Mouse (Mus musculus) left cerebral cortex, postnatal 14 days (tissue): Measurements from ENCODE around the gene Evi5l. TPM values are rescaled to one million over a fixed set of nuclear protein-coding genes. Genes with fewer than 3 reads are reported as not detected.
"Not testable (repeated sequence)": the region's sequence is repeated elsewhere in the genome, so short reads cannot be mapped to it uniquely, and the experiment has no call there.

Experiments used
- DNase-seq, 2 experiments: peaks; one replicate each; pipeline ENCODE4 v3.0.0; 2021 to 2022; ENCODE audit warnings: low spot score in 2 of 2, mixed read lengths in 1 of 2
- intact Hi-C: fragments of 180-260 bp; cut with DNase I; formaldehyde crosslinking; loops from one replicate; pipeline ENCODE4 v1.15.1; 2025
- total RNA-seq, 2 experiments: library from RNA; stranded (reverse); gene quantifications; 2 replicates each; pipeline ENCODE4 v1.2.3; 2021

Evi5l gene
- total RNA-seq, 2 experiments from 2014 or later = 111 to 115 TPM

DNA sequence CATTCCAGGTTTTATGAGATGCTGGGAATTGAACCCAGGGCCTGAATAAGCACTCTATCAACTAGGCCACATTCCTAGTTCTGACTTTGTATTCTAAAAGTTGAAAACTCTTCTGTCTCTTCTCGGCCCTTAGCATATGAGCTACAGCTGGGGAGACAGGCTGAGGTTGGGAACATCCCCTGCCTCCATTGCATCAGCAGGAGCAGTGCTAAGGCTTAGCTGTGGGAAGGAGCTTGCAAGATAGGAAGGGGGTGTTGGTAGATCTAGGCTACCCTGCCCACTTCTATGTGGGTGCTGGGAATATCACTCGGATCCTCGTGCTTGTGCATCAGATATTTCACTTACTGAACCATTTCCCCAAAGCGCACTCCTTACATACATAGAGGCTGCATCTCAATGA is 61.6 kb downstream of the Evi5l start:
- intact Hi-C loops = no loop called here
- DNase-seq = no peak

DNA sequence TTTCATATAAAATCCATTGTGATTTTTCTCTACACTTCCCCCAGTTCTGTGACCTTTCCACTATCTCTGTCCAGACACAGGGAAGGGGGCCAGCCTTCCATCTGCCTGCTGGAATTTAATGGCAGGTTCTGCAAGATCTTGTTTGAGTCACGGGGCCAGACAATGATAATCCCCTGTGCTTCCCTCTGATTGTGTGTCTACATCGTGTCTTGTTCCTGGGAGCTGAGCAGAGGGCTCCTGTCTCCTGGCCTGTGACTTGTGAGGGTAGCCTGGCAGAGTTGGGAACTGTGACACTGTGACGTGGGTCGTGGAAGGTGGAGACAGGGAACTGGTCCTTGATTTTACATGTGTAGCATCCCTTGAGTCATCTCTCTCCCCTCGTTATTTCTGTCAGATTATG is 63.4 kb downstream of the Evi5l start:
- no peak for DNase-seq
- intact Hi-C loops = no loop called here

DNA sequence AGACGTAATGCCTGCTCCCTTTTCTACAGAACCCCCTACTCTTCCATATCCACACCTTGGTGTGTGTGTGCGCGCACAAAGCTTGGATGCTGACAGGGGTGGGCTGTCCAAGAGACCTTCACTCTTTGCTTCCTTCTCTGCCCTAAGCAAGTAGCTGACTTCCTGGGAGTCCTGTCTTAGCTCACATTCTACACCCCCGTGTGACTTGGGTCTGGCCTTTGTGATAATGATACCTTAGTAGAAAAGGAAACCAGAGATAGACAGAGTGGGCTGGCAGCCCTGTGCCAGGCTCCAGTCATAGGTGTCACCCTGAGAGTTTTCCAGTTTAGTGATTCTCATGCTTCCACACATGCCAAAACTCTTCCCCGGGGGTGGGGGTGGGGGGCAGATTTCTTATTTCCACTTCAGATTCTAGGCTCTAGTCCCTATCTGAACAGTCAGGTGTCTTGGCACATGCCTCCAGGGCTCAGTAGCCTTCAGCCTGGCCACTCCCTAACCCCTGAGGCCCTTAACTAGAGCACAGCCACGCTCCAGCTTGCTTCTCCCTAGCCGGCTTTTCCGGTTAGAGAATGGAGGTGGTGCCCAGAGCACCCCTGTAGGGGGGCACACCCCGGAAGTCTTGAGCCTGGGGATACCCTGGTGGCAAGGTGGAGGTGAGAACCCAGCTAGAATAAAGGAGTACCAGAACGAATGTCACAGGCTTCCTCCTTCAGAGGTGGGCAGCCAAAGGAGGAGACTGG is 64.4 kb downstream of the Evi5l start:
- intact Hi-C loops = no loop called here
- no peak for DNase-seq

- DNase-seq = no peak
- intact Hi-C loops = loop anchor here (2.0 kb wide), 1 partner anchor 21 kb away; the partner anchor contains the start of gene Ctxn1
Measured at GRCm38 (mm10) chr8:4237814-4238433, 71.6 kb downstream of the Evi5l start.

GRCm38 (mm10) chr8:4238434-4239192 is 72.2 kb downstream of the Evi5l start, which contains the start of the genes Map2k7 and Gm49320:
Map2k7 (plus strand) TSS chr8:4238740.
Gm49320 (plus strand) TSS chr8:4238865.
- DNase-seq = peak; percentile 100
- intact Hi-C loops = loop anchor here (2.0 kb wide), 1 partner anchor 20 kb away; the partner anchor contains the start of gene Ctxn1

DNA sequence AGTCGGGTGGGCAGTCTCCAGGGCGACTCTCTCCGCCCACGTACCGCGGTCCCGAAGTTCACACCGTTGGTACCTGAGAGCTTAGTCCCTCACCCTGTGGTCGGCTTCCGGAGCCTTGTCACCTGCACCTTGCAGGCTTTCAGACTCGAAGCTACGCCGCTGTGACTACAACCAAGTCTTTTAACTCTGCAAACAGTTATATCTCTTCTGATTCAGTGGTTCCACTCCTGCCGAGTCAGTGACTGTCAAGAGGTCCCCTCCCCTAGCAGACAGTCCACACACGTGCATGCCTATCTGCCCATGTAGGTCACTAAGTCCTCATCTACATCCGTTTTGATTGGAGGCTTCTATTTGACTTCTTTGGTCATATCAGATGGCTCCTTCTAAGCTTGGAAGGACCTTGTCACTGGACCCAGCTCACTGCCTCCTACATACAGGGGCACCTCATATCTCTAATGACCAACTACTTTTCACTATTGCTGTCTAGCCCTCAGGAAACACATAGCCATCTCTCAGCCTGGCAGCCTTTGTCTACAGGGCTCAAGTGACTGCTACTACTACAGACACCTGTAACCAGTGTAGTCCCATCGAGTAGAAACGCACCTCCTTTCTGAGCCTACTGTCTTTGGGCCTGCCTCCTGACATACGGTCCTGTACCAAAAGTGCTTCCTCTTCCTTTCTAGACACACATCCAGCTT is 73.0 kb downstream of the Evi5l start:
- DNase-seq = no peak
- intact Hi-C loops = loop anchor here (2.0 kb wide), 1 partner anchor 19 kb away; the partner anchor contains the start of gene Ctxn1

DNA sequence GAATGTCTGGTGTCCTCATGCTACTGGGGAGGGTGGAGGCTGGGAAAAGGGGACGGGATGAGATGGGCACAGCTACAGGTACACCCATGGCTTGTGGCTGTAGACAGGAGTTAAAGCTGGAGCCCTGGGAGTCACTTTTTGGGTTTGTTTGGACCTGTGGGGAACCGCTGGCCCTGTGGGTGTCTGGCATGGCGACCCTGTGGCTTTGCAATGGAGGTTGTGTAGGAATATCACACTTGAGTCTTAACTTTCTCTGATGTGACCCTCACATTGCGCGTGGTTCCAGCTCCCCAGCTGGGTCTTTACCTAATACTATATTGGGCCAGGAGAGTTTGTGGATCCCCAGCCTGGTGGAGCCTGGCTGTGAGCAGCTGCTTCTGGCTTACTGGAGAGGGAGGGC is 78.7 kb downstream of the Evi5l start:
- intact Hi-C loops = loop anchor here (5.0 kb wide), 1 partner anchor 33 kb away; no protein-coding TSS in a partner anchor

DNA sequence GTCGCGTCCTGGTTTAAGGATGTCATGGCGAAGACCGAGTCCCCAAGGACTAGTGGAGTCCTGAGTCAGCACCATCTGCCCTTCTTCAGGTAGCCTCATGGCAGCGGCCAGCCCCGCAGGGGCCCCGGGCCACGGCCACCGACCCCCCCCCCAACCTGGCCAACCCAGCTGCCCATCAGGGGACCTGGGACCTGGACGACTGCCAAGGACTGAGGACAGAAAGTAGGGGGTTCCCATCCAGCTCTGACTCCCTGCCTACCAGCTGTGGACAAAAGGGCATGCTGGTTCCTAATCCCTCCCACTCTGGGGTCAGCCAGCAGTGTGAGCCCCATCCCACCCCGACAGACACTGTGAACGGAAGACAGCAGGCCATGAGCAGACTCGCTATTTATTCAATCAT is 79.4 kb downstream of the Evi5l start:
- intact Hi-C loops = loop anchor here (5.0 kb wide), 1 partner anchor 33 kb away; no protein-coding TSS in a partner anchor
- DNase-seq = no peak

More for the DNA sequence above, 78.7 kb downstream of the Evi5l start:
- no peak for DNase-seq

DNA sequence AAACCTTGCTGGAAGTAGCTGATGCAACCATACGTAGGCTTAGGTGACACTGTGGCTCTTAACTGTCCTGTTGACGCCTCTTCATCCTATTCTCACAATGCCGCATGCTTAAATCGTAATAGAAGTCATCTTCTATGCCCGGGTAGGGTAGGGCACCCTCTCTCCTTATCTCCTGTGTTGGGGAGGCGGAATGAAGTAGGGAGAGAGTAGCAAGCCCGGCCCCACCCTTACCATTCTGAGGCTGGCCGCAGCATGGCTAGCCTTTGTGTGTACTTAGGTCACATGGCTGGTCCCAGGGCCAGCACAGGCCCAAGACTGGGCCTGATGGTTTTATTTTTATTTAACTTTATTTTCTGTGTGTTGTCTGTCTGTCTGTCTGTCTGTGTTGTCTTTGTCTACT is 80.9 kb downstream of the Evi5l start:
- DNase-seq = no peak
- intact Hi-C loops = loop anchor here (5.0 kb wide), 1 partner anchor 35 kb away; no protein-coding TSS in a partner anchor

GRCm38 (mm10) chr8:4247951-4248540 is 81.7 kb downstream of the Evi5l start, which contains the start of gene Tgfbr3l:
Tgfbr3l (plus strand) TSS chr8:4248214.
- intact Hi-C loops = loop anchor here (5.0 kb wide), 1 partner anchor 36 kb away; no protein-coding TSS in a partner anchor

GRCm38 (mm10) chr8:4249213-4249612 is 82.8 kb downstream of the Evi5l start:
- no peak for DNase-seq
- intact Hi-C loops = loop anchor here (5.0 kb wide), 1 partner anchor 37 kb away; no protein-coding TSS in a partner anchor

More at GRCm38 (mm10) chr8:4247951-4248540, 81.7 kb downstream of the Evi5l start, which contains the start of gene Tgfbr3l:
- no peak for DNase-seq

DNA sequence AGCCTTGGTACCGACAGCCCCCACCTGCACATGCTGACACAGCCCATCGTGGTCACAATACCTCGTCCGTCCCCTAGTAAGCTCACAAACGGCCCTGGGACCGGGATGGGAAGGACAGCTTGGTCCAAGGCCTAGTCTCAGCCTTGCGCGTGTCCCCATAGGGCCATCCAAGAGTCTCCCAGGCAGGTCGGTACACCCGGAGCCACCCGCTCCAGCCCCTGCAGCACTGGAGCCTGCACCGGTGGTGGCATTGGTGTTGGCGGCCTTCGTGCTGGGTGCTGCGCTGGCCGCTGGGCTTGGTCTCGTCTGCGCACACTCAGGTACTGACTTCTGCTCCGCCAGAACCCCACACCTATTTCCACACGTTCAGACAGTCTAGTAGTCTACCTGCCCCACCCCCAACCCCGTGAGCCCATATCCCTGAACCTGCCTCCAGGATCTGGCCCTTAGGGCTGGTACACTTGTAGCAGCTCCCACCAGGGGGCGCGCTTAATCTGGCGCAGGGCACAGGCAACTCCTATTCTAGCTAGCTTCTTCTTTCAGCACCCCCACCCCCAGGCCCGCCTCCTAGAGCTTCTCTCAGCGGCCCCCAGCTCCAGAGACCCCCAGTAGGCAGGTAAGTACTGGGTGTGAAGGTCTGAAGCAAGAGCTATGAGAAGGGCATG is 84.1 kb downstream of the Evi5l start:
- DNase-seq = peak; percentile 87 to 89
- intact Hi-C loops = loop anchor here (2.0 kb wide), 1 partner anchor 72 kb away; no protein-coding TSS in a partner anchor

GRCm38 (mm10) chr8:4252116-4252760 is 85.9 kb downstream of the Evi5l start:
- DNase-seq = no peak
- intact Hi-C loops = no loop called here

- intact Hi-C loops = no loop called here
- peak; percentile 94 to 95 for DNase-seq
Measured at GRCm38 (mm10) chr8:4252934-4253841, 86.8 kb downstream of the Evi5l start, which contains the start of gene Snapc2. Snapc2 (plus strand) TSS chr8:4253080.

DNA sequence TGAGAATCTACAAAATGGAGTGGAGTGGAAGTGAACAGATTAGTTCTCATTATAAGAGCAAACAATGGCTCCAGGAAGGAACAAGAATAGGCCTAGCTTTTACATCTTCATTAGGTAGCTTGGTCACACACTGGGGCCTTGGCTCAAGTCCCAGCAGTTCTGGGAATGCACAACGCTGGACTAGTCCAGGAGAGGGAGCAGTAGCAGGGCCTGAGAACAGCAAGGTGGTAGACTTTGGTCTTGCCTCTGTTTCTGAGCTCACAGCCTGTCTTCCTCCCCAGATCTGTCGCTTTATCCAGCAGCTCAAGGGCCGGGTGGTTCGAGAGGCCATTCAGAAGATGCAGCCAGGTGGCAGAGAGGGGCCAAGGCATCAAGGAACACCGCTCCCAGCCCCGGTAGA is 87.6 kb downstream of the Evi5l start:
- peak; percentile 74 to 89 for DNase-seq
- intact Hi-C loops = no loop called here

DNA sequence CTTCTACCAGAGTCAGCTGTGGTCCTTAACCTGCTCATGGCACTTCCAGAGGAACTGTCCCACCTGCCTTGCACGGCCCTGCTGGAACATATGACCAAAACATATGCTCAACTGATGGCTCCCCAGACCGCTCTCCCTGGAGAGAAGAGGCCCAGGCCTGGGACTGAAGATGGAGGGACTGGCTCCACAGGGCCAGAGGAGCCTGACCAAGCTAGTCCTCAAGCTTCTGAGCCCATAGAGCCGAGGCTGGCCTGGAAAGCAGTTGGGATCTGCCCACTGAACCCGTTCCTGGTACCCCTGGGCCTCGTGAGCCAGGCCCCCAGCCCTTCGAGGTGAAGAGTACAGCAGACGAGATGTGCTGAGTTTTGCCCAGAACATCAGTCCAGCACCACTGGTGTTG is 89.1 kb downstream of the Evi5l start:
- DNase-seq, intact Hi-C loops: not testable (repeated sequence)
